Mouse (Mus musculus) liver, adult (tissue): Measurements from ENCODE around the gene Fbln1.

Experiments used
- GATA4 ChIP-seq: IDR thresholded peaks from 2 replicates; pipeline ENCODE4 v1.6.1; 2014; ENCODE audit warnings: mild to moderate bottlenecking, low read length; ENCODE audit not compliant: insufficient replicate concordance

Fbln1 gene

GRCm38 (mm10) chr15:85221115-85221854 lies 15.5 kb downstream of the Fbln1 start:
- no peak for TF ChIP-seq GATA4

- no peak for TF ChIP-seq GATA4
These were observed 19.9 kb downstream of the Fbln1 start for GRCm38 (mm10) chr15:85225693-85226092.

GRCm38 (mm10) chr15:85226841-85227240 lies 21.1 kb downstream of the Fbln1 start:
- no peak for TF ChIP-seq GATA4

- TF ChIP-seq GATA4 = no peak
These were observed 22.8 kb downstream of the Fbln1 start for GRCm38 (mm10) chr15:85228568-85228967.

- TF ChIP-seq GATA4 = no peak
These were observed 24.3 kb downstream of the Fbln1 start for GRCm38 (mm10) chr15:85229960-85230535.

GRCm38 (mm10) chr15:85230613-85231012 lies 24.9 kb downstream of the Fbln1 start:
- no peak for TF ChIP-seq GATA4

- peak; percentile 66; the same call in 1 of the 2 replicates for TF ChIP-seq GATA4
These were observed 25.9 kb downstream of the Fbln1 start for GRCm38 (mm10) chr15:85231443-85232255.

- TF ChIP-seq GATA4 = no peak
These were observed 26.4 kb downstream of the Fbln1 start for GRCm38 (mm10) chr15:85232256-85232535.

- no peak for TF ChIP-seq GATA4
These were observed 26.9 kb downstream of the Fbln1 start for GRCm38 (mm10) chr15:85232543-85233250.

GRCm38 (mm10) chr15:85233251-85233611 lies 27.5 kb downstream of the Fbln1 start:
- peak; percentile 45; the same call in 1 of the 2 replicates for TF ChIP-seq GATA4

- no peak for TF ChIP-seq GATA4
These were observed 27.9 kb downstream of the Fbln1 start for GRCm38 (mm10) chr15:85233690-85234089.

- TF ChIP-seq GATA4 = no peak
These were observed 33.3 kb downstream of the Fbln1 start for GRCm38 (mm10) chr15:85238821-85239745.

- no peak for TF ChIP-seq GATA4
These were observed 34.3 kb downstream of the Fbln1 start for GRCm38 (mm10) chr15:85240086-85240485.

- no peak for TF ChIP-seq GATA4
These were observed 36.1 kb downstream of the Fbln1 start for GRCm38 (mm10) chr15:85241856-85242255.
